Mouse (Mus musculus): ENCODE results near the gene Comp.

Gene Comp

GRCm38 (mm10) chr8:70373397-70374317, at the start of gene Comp:
Gene Comp (plus strand): TSS chr8:70373558.
- peak; percentile 32 to 54 for DNase-seq

DNA sequence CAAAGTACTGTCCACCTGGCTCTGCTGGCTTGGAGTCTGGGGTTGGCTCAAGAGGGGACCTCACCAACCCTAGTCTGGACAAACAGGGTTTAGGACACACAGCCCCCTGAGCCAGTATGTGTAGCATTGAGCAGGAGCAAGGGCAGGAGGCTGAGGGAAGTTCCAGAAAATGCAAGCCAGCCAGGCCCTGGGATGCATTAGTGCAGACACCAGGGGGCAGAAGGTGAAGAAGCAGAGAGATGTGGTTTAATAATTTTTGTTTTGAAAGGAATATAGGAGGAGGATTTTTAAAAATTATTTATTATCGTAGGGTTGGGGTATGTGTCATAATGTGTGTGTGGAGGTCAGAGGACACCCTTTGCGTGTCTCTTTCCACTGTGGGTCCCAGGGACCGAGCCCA, 49.6 kb upstream of the Comp start:
- DNase-seq, result no peak

DNA sequence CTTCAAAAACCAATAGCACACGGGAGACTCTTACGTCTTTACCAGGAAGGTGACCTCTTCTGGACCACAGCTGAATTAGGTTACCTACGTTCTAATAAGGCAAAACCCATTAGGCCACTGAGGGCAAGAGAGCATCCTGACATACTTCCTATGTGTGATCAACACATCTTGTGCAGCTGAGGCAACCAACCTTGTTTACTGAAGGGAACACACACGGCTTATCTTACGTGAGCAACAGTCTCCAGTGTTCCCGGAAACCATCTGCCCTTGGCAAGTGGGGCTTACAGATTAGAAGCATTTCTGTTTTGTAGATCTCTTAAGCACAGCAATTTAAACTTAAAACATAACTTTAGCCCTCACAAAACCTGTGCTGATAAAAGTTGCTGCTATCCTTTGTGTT, 45.8 kb upstream of the Comp start:
- no peak for DNase-seq

GRCm38 (mm10) chr8:70329124-70329834, 44.1 kb upstream of the Comp start, which contains the start of gene Gdf1:
Gene Gdf1 (plus strand): TSS chr8:70329817.
- peak in 1 of 2 experiments; percentile 43 for DNase-seq

DNA sequence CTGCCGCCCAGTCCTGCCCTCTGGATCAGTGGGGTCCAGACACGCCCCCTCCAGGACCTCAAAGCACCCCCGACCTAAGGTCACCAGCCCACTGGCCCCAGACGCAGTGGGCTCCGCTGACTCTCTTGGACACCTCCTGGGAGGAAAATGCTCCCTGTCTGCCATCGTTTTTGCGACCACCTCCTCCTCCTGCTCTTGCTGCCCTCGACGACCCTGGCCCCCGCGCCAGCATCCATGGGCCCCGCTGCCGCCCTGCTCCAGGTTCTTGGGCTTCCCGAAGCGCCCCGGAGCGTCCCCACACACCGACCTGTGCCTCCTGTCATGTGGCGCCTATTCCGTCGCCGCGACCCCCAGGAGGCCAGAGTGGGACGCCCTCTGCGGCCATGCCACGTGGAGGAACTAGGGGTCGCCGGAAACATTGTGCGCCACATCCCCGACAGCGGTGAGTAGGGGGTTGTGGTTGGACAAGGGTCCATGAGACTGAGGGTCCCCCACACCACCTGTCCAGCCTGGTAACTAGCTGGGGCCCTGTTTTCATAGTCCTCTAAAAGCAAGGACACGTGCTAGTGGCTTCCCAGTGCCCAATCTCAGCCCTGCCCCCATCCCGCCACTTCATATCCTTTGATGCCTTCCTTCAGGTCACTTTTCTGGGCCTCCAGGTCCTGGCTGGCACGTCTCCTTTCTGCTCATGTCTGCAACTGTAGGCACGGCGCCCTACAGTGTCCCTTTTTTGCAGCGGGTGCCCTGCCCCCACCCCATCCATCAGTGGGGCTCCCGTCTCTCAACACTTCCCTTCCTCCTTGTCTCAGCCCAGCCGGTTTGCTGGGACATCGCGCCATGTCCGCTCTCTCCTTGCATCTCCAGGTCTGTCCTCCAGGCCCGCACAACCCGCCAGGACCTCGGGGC, 43.3 kb upstream of the Comp start:
- peak in 1 of 2 experiments; percentile 56 for DNase-seq

DNA sequence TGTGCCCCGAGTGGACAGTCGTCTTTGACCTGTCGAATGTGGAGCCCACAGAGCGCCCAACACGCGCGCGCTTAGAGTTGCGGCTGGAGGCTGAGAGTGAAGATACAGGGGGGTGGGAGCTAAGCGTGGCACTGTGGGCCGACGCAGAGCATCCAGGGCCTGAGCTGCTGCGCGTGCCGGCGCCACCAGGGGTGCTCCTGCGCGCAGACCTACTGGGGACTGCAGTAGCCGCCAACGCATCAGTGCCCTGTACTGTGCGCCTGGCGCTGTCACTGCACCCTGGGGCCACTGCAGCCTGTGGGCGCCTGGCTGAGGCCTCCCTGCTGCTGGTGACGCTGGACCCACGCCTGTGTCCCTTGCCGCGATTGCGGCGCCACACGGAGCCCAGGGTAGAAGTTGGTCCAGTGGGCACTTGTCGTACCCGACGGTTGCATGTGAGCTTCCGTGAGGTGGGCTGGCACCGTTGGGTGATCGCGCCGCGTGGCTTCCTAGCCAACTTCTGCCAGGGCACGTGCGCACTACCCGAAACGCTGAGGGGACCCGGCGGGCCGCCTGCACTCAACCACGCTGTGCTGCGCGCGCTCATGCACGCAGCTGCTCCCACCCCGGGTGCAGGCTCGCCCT, 42.5 kb upstream of the Comp start:
- DNase-seq, result peak; percentile 67 to 69

DNA sequence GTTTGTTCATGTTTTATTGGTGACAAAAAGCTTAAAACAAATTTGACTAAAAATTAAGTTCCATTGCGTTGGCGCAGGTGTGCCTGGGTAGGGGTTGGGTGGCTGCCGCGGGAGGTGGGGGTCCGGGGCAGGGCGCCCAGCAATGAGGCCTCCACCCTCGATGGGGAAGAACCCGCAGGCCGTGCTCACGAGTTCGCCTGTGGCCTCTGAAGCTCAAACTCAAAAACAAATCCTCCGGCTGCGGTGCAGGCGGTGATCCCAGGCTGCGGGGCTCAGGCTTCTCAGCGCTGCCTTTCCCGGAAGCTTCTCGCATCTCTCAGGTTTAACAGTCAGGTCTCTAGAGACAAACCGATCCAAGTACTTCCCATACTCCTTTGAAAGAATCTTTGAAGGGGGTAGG, 41.8 kb upstream of the Comp start:
- peak; percentile 49 to 56 for DNase-seq

GRCm38 (mm10) chr8:70332070-70332877, 41.1 kb upstream of the Comp start:
- DNase-seq, result peak; percentile 91 to 93

DNA sequence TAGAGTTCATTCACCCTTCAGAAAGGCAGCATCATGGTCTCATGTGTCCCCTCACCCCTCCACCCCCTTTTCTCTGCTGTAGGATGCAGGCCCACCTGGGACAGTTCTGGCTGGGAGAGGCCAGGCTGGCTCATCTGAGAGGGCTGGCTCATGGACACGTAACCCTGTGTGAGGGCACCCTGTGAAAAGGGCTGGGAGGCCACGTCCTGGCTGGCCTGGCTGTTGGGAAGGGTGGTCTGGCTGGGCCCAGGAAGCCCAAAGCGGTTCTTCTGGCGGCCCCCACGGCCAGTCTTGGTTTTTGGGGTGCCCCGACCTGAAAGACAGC, 40.5 kb upstream of the Comp start:
- DNase-seq, result no peak

- DNase-seq, result no peak
Measured at GRCm38 (mm10) chr8:70338931-70339330, 34.4 kb upstream of the Comp start.

GRCm38 (mm10) chr8:70340659-70341058, 32.7 kb upstream of the Comp start:
- DNase-seq, result peak; percentile 53 to 62

DNA sequence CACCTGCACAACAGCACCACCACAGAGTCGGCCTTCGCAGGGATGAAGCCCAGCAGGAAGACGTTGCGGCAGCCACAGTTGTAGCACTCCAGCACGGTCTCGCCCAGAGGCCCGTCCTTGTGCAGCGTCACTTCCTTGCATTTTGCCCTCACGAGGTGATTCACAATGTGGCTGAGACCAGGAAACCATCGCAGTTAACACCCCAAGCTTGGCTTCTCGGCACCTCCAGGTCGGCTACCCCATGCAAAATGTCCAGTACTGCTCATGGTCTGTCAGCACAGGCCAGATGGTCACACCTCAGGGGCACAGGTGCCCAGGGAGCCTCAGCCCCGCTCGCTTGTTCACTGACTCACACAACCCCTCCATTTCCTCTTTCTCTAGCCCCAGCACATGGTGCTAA, 31.4 kb upstream of the Comp start:
- DNase-seq, result peak; percentile 77 to 78

DNA sequence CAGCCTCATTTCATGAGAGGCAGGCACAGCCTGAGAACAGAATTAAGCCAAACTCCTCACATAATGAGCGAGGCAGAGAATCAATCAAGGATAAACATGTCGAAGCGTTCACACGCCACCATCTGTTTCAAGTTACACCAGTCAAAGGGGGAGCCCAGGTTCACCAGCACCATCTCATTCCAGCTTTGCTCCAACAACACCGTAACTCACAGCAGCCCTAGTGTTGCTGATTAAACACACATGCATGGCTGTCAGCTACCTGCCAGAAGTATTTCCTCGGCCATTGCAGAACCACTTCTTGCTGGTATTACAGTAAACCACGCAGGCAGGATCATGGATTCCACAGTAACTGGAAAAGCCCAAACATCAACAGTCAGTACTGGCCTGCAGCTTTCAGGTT, 30.3 kb upstream of the Comp start:
- DNase-seq, result no peak

- peak; percentile 78 to 82 for DNase-seq
Measured at GRCm38 (mm10) chr8:70343696-70344095, 29.7 kb upstream of the Comp start.

- no peak for DNase-seq
Measured at GRCm38 (mm10) chr8:70344279-70344678, 29.1 kb upstream of the Comp start.

DNA sequence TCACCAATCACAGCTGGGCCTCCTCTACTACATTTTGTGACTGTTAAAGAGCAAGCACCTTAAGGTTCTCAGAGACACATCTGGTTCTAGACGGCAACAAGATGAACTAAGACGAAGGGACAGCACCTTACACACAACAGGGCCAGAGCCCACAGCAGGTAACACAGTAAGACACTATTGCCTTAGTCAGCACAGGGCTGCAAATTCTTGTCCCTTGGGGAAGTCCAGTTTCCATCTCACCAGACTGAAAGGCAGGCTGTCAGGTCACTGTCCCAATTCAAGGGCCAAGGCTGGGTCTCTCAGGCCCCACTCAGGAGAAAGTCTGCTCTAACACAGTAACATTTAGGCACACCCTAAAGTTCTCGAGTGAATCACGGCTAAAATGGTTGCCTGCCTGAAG, 25.9 kb upstream of the Comp start:
- peak in 1 of 2 experiments; percentile 11 for DNase-seq

DNA sequence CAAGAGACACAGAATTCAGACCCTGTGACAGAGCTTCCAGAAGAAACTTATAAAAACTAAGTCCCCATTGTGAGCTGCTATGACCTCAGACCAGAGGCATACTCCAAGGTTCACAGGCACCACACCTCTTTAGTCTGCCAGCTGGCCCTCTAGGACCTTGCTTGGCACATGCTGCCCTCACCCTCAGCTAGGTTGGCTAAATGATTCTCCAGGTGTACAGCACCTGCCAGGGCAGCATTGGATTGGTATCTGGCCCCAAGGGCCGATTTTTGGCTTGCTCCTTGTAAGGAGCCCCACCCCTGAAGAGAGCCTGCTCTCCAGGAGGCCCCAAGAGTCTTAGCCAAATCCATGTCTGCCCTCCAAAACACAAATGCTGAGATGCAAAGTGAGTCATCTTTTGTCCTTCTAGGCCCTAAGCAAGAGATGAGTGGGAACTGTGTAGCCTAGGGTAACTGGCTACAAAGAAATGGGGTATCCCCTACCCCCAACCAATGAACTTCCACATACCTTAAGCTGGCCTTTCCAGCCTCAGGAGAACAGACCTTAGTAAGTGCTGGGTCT, 25.4 kb upstream of the Comp start:
- DNase-seq, result peak; percentile 45 to 48

GRCm38 (mm10) chr8:70351035-70351999, 22.0 kb upstream of the Comp start:
- peak; percentile 68 to 74 for DNase-seq

- DNase-seq, result peak in 1 of 2 experiments; percentile 47
Measured at GRCm38 (mm10) chr8:70352000-70352384, 21.4 kb upstream of the Comp start.

- DNase-seq, result no peak
Measured at GRCm38 (mm10) chr8:70352657-70353151, 20.7 kb upstream of the Comp start.
